In genomic region chr2:38987803-38988510, GRCm38 (mm10) we compare ENCODE assay signal across 13 mouse cellular contexts. TPM values are rescaled to one million over a fixed set of nuclear protein-coding genes. Genes with fewer than 3 reads are reported as not detected.
A peak's percentile ranks its signal among the peaks of the same experiment; 100 is the strongest.
DNase-seq lines count a peak whose midpoint lies in the region; ATAC-seq and TF ChIP-seq lines count a peak whose summit lies in the region.
"Had no signal": no experiment of that assay in that cellular context is flagged by ENCODE, and none has a peak within 500 bp of the region (broad histone marks: within the 10 kb centered on the region; RNA-seq: fewer than 3 reads in every experiment).

No protein-coding gene starts in this region.

- WGBS in heart, embryonic 16.5 days, result 69% methylated on average over 6 of the region's 6 CpGs
- WGBS in limb, embryonic 10.5 days, result 82% methylated on average over 6 of the region's 6 CpGs
- 69% methylated on average over 6 of the region's 6 CpGs for WGBS in intestine, embryonic 16.5 days

- H3K36me3 ChIP-seq in heart, embryonic 16.5 days (ENCODE audit: control insufficient read depth, insufficient read depth), result no peaks in the 10 kb centered on the region
- peaks cover 0 to 4% of the 10 kb centered on the region in 2 experiments for H3K36me3 ChIP-seq in CH12.LX (replicated peaks in 1 of 2; ENCODE audit: control insufficient read depth in 1 of 2, insufficient read depth in 1 of 2, low read length in 1 of 2)
- no peaks in the 10 kb centered on the region for H3K36me3 ChIP-seq in limb, embryonic 10.5 days
- H3K36me3 ChIP-seq in intestine, embryonic 16.5 days (ENCODE audit: control insufficient read depth, insufficient read depth, low read length), result no peaks in the 10 kb centered on the region
- H3K36me3 ChIP-seq: embryonic facial prominence, embryonic 12.5 days; G1E had no signal

- no peak overlapping the region for H3K9ac ChIP-seq in heart, embryonic 16.5 days (ENCODE audit: low read length)
- 0 out of 2 replicates have a peak overlapping the region, but pooled peaks have one; percentile 13 for H3K9ac ChIP-seq in CH12.LX (ENCODE audit: insufficient read depth, low read depth)
- no peak overlapping the region for H3K9ac ChIP-seq in intestine, embryonic 16.5 days (ENCODE audit: low read depth, low read length)
- H3K9ac ChIP-seq: embryonic facial prominence, embryonic 12.5 days had no signal

- intact Hi-C loops in heart, postnatal 36 days (cut with DNase I), result no loop called here

- in situ Hi-C loops in CH12.LX (cut with MboI; ENCODE audit: low pct_ligation_motif_present, low pct_unique_long_range_greater_than_20kb, low sequenced_read_pairs), result no loop called here

- dilution Hi-C loops in CH12.LX (cut with MboI; ENCODE audit: extremely low pct_ligation_motif_present, extremely low pct_unique_long_range_greater_than_20kb, low sequenced_read_pairs), result no loop called here

- H3K27me3 ChIP-seq in heart, embryonic 16.5 days (ENCODE audit: control insufficient read depth, insufficient read depth, low read length), result no peaks in the 10 kb centered on the region
- H3K27me3 ChIP-seq in CH12.LX (replicated peaks), result no peaks in the 10 kb centered on the region
- no peaks in the 10 kb centered on the region for H3K27me3 ChIP-seq in limb, embryonic 10.5 days (ENCODE audit: low read depth, poor library complexity, severe bottlenecking)
- H3K27me3 ChIP-seq in intestine, embryonic 16.5 days (replicated peaks; ENCODE audit: control insufficient read depth, insufficient read depth, low read length), result no peaks in the 10 kb centered on the region
- H3K27me3 ChIP-seq: embryonic facial prominence, embryonic 12.5 days had no signal

- DNase-seq in heart, postnatal 36 days, result no peak
- no peak for DNase-seq in CH12.LX (ENCODE audit: extremely low read depth)
- no peak for DNase-seq in limb, embryonic 10.5 days (ENCODE audit: low spot score)
- DNase-seq in thymus, postnatal 14 days, result peak; percentile 63
- DNase-seq in ovary, postnatal 10 days (ENCODE audit: low spot score), result no peak
- DNase-seq in left cerebral cortex, adult 9 months (ENCODE audit: low spot score in 2 of 2), result no peak
- DNase-seq: adrenal gland, adult 2 months; right cerebral cortex, postnatal 14 days had no signal

- no peak for TF ChIP-seq CTCF in CH12.LX (conservative IDR thresholded peaks at IDR 0.05 in 1 of 2, IDR thresholded peaks at IDR 0.05 in 1 of 2; ENCODE audit: low read depth in 2 of 2, low read length in 2 of 2)

- H3K79me2 ChIP-seq in CH12.LX (replicated peaks; ENCODE audit: control insufficient read depth, extremely low read depth, insufficient read depth, poor library complexity, severe bottlenecking), result no peaks in the 10 kb centered on the region

- no peak for TF ChIP-seq EP300 in CH12.LX (IDR thresholded peaks at IDR 0.05; ENCODE audit: low read length)

- no peak for TF ChIP-seq RAD21 in CH12.LX (IDR thresholded peaks at IDR 0.05; ENCODE audit: low read depth, low read length)

- peak; percentile 34; the same call in 1 of the 2 replicates for ATAC-seq in heart, embryonic 16.5 days (replicated peaks; ENCODE audit: extremely low read depth, insufficient read depth, low FRiP score)
- no peak for ATAC-seq in intestine, embryonic 16.5 days

- H3K27ac ChIP-seq in heart, embryonic 16.5 days (ENCODE audit: low read length), result no peak overlapping the region
- peak overlapping the region; percentile 11; the same call in 1 of the 2 replicates for H3K27ac ChIP-seq in CH12.LX (ENCODE audit: insufficient read depth, low read depth)
- peak overlapping the region; percentile 44; the same call in 1 of the 2 replicates for H3K27ac ChIP-seq in limb, embryonic 10.5 days
- no peak overlapping the region for H3K27ac ChIP-seq in intestine, embryonic 16.5 days (ENCODE audit: low read length)
- H3K27ac ChIP-seq: embryonic facial prominence, embryonic 12.5 days had no signal

- H3K4me1 ChIP-seq in heart, embryonic 16.5 days (ENCODE audit: control insufficient read depth, insufficient read depth, low read length), result no peaks in the 10 kb centered on the region; the same call in 1 of the 2 replicates
- H3K4me1 ChIP-seq in CH12.LX (ENCODE audit: control insufficient read depth in 1 of 2, insufficient read depth in 2 of 2), result peaks cover 18 to 23% of the 10 kb centered on the region in 2 experiments
- H3K4me1 ChIP-seq in limb, embryonic 10.5 days, result no peaks in the 10 kb centered on the region
- H3K4me1 ChIP-seq in intestine, embryonic 16.5 days (ENCODE audit: control insufficient read depth, insufficient read depth, low read length), result peaks cover 17% of the 10 kb centered on the region

- no peak overlapping the region for H3K4me3 ChIP-seq in heart, embryonic 16.5 days (ENCODE audit: low read length)
- H3K4me3 ChIP-seq in CH12.LX (replicated peaks in 1 of 3; ENCODE audit: low read depth in 2 of 3, low read length in 2 of 3, poor library complexity in 1 of 3), result peak overlapping the region in 1 of 3 experiments; percentile 4
- no peak overlapping the region for H3K4me3 ChIP-seq in limb, embryonic 10.5 days
- H3K4me3 ChIP-seq in intestine, embryonic 16.5 days (ENCODE audit: low read length), result no peak overlapping the region
- H3K4me3 ChIP-seq: embryonic facial prominence, embryonic 12.5 days; megakaryocyte, embryonic 14.5 days had no signal

- TF ChIP-seq POLR2A in CH12.LX (IDR thresholded peaks at IDR 0.05; ENCODE audit: low read depth, low read length), result no peak; the same call in 1 of the 2 replicates

- no peak overlapping the region for H3K4me2 ChIP-seq in heart, embryonic 16.5 days (ENCODE audit: low read depth, low read length)
- peak overlapping the region; percentile 32; the same call in 1 of the 2 replicates for H3K4me2 ChIP-seq in CH12.LX (ENCODE audit: insufficient read depth, low read depth, poor library complexity, severe bottlenecking)
- H3K4me2 ChIP-seq in intestine, embryonic 16.5 days (ENCODE audit: low read depth, low read length), result no peak overlapping the region
- H3K4me2 ChIP-seq: embryonic facial prominence, embryonic 12.5 days had no signal

- H3K9me3 ChIP-seq in heart, embryonic 16.5 days (replicated peaks; ENCODE audit: control insufficient read depth, low read length), result peaks cover 3% of the 10 kb centered on the region; the same call in 1 of the 2 replicates
- peaks cover 19% of the 10 kb centered on the region for H3K9me3 ChIP-seq in CH12.LX (replicated peaks; ENCODE audit: low read length)
- 0 out of 2 replicates have a peak, but pooled peaks cover 4% of the 10 kb centered on the region for H3K9me3 ChIP-seq in limb, embryonic 10.5 days (replicated peaks)
- no peaks in the 10 kb centered on the region; the same call in 1 of the 2 replicates for H3K9me3 ChIP-seq in intestine, embryonic 16.5 days (ENCODE audit: control insufficient read depth, low read length)
- H3K9me3 ChIP-seq: embryonic facial prominence, embryonic 12.5 days had no signal

TF ChIP-seq in CH12.LX, 34 proteins besides CTCF, POLR2A, EP300 and RAD21 (continues in another document):
- no peak for TF ChIP-seq NELFE (IDR thresholded peaks at IDR 0.05; ENCODE audit: low read depth, low read length)
- TF ChIP-seq ETS1 (conservative IDR thresholded peaks at IDR 0.05; ENCODE audit: low read depth, low read length), result no peak
- no peak for TF ChIP-seq ELF1 (IDR thresholded peaks at IDR 0.05; ENCODE audit: low read depth, low read length)
- TF ChIP-seq MXI1 (IDR thresholded peaks at IDR 0.05; ENCODE audit: low read depth, low read length), result no peak
- TF ChIP-seq GABPA (IDR thresholded peaks at IDR 0.05; ENCODE audit: insufficient replicate concordance, low read depth, low read length), result no peak
- TF ChIP-seq ZKSCAN1 (IDR thresholded peaks at IDR 0.05; ENCODE audit: borderline replicate concordance, low read depth, low read length), result no peak
- TF ChIP-seq UBTF (IDR thresholded peaks at IDR 0.05; ENCODE audit: low read depth, low read length), result no peak
- no peak for TF ChIP-seq USF1 (IDR thresholded peaks at IDR 0.05; ENCODE audit: low read depth, low read length)
- TF ChIP-seq CHD1 (IDR thresholded peaks at IDR 0.05; ENCODE audit: low read depth, low read length), result peak; percentile 82; the same call in 1 of the 2 replicates
- TF ChIP-seq E2F4 (IDR thresholded peaks at IDR 0.05; ENCODE audit: insufficient replicate concordance, low read depth, low read length), result no peak

RNA-seq across cellular contexts. Expression of gene Wdr38, which starts 9.3 kb away (rescaled TPM):
- polyA plus RNA-seq in heart, embryonic 16.5 days (2015; fragmentation: Nextera tagmentation; extraction: Ambion mirVana), result 1.2 and 1.3 TPM in 2 replicates
- total RNA-seq in heart, postnatal 36 days (2021), result under 1 TPM in 1 of 2 experiments, not detected in 1; 0.14 TPM
- total RNA-seq in CH12.LX (2012; rRNA removed) (1.0 and 1.1 TPM in 2 replicates), CH12.LX (2014; rRNA removed) (0.19 and 0.28 TPM in 2 replicates)
- 0.40 and 0.63 TPM in 2 replicates for polyA plus RNA-seq in CH12.LX (2012; ENCODE audit: insufficient read length, low read depth)
- 1.3 and 1.6 TPM in 2 replicates for polyA plus RNA-seq in limb, embryonic 10.5 days (2016; fragmentation: Nextera tagmentation; extraction: Ambion mirVana)
- polyA plus RNA-seq in intestine, embryonic 16.5 days (2015; fragmentation: Nextera tagmentation; extraction: Ambion mirVana), result 1.4 and 1.7 TPM in 2 replicates

RNA-seq across cellular contexts. Expression of gene Arpc5l, which starts 17.2 kb away (rescaled TPM):
- 77.4 and 83.3 TPM in 2 replicates for polyA plus RNA-seq in heart, embryonic 16.5 days (2015; fragmentation: Nextera tagmentation; extraction: Ambion mirVana)
- 10 to 100 TPM; 90.1 to 99.9 TPM for total RNA-seq in heart, postnatal 36 days (2021)
- total RNA-seq in CH12.LX (2012; rRNA removed) (139 and 148 TPM in 2 replicates), CH12.LX (2014; rRNA removed) (300 and 309 TPM in 2 replicates)
- polyA plus RNA-seq in CH12.LX (2012; ENCODE audit: insufficient read length, low read depth), result 212 and 219 TPM in 2 replicates
- 116 and 129 TPM in 2 replicates for polyA plus RNA-seq in limb, embryonic 10.5 days (2016; fragmentation: Nextera tagmentation; extraction: Ambion mirVana)
- 84.0 and 92.7 TPM in 2 replicates for polyA plus RNA-seq in intestine, embryonic 16.5 days (2015; fragmentation: Nextera tagmentation; extraction: Ambion mirVana)

RNA-seq across cellular contexts. Expression of gene Rpl35, which starts 17.5 kb away (rescaled TPM):
- 479 and 487 TPM in 2 replicates for polyA plus RNA-seq in heart, embryonic 16.5 days (2015; fragmentation: Nextera tagmentation; extraction: Ambion mirVana)
- total RNA-seq in heart, postnatal 36 days (2021), result 100 to 1,000 TPM; 321 to 338 TPM
- total RNA-seq in CH12.LX (2012; rRNA removed) (2,171 and 2,515 TPM in 2 replicates), CH12.LX (2014; rRNA removed) (976 and 984 TPM in 2 replicates)
- polyA plus RNA-seq in CH12.LX (2012; ENCODE audit: insufficient read length, low read depth), result 649 and 718 TPM in 2 replicates
- polyA plus RNA-seq in limb, embryonic 10.5 days (2016; fragmentation: Nextera tagmentation; extraction: Ambion mirVana), result 939 and 1,103 TPM in 2 replicates
- polyA plus RNA-seq in intestine, embryonic 16.5 days (2015; fragmentation: Nextera tagmentation; extraction: Ambion mirVana), result 800 and 859 TPM in 2 replicates

RNA-seq across cellular contexts. Expression of gene Olfml2a, which starts 56.2 kb away (rescaled TPM):
- 6.7 and 8.1 TPM in 2 replicates for polyA plus RNA-seq in heart, embryonic 16.5 days (2015; fragmentation: Nextera tagmentation; extraction: Ambion mirVana)
- 1 to 10 TPM; 4.5 to 4.6 TPM for total RNA-seq in heart, postnatal 36 days (2021)
- total RNA-seq in CH12.LX (2012; rRNA removed) (3.9 and 4.3 TPM in 2 replicates), CH12.LX (2014; rRNA removed) (4.7 and 5.5 TPM in 2 replicates)
- polyA plus RNA-seq in CH12.LX (2012; ENCODE audit: insufficient read length, low read depth), result 8.4 and 8.5 TPM in 2 replicates
- 1.6 and 2.7 TPM in 2 replicates for polyA plus RNA-seq in limb, embryonic 10.5 days (2016; fragmentation: Nextera tagmentation; extraction: Ambion mirVana)
- 1.8 and 2.1 TPM in 2 replicates for polyA plus RNA-seq in intestine, embryonic 16.5 days (2015; fragmentation: Nextera tagmentation; extraction: Ambion mirVana)
- polyA plus RNA-seq: G1E had no signal

Comparison
In these comparisons a context has a peak if more than half of its experiments do, and no peak if none do; other contexts are left out.
1. H3K27ac ChIP-seq: peak in CH12.LX (single experiment) and limb, embryonic 10.5 days (single experiment); none in heart, embryonic 16.5 days (single experiment) and intestine, embryonic 16.5 days (single experiment).